Mouse (Mus musculus) intestine, postnatal 0 days (tissue): ENCODE results near the gene Icmt. TPM values are rescaled to one million over a fixed set of nuclear protein-coding genes. Genes with fewer than 3 reads are reported as not detected.

Experiments used
- ATAC-seq: fragments of 200-750 bp; cut with Nextera tagmentation; 2 replicates; pipeline ENCODE4 v1.8.0; 2017; ENCODE audit warnings: mild to moderate bottlenecking, moderate TSS enrichment, moderate library complexity
- H3K27ac ChIP-seq: fragments of 300-500 bp; sonication (generic); 2 replicates; pipeline ENCODE4 v1.5.1; 2014; ENCODE audit warnings: mild to moderate bottlenecking, low read depth, low read length, moderate library complexity
- H3K27me3 ChIP-seq: fragments of 300-500 bp; sonication (generic); replicated peaks from 2 replicates; pipeline ENCODE4 v1.6.1; 2014; ENCODE audit warnings: low read length, mixed read lengths; ENCODE audit not compliant: control insufficient read depth, insufficient read depth
- H3K36me3 ChIP-seq: fragments of 300-500 bp; sonication (generic); 2 replicates; pipeline ENCODE4 v1.6.1; 2014; ENCODE audit warnings: mild to moderate bottlenecking, moderate library complexity; ENCODE audit not compliant: control insufficient read depth, insufficient read depth
- H3K4me1 ChIP-seq: fragments of 300-500 bp; sonication (generic); replicated peaks from 2 replicates; pipeline ENCODE4 v1.6.1; 2014; ENCODE audit warnings: antibody characterized with exemption, low read length, mixed read lengths; ENCODE audit not compliant: control insufficient read depth, insufficient read depth
- H3K4me2 ChIP-seq: fragments of 300-500 bp; sonication (generic); replicated peaks from 2 replicates; pipeline ENCODE4 v1.6.1; 2014; ENCODE audit warnings: low read depth, mild to moderate bottlenecking, moderate library complexity
- H3K4me3 ChIP-seq: fragments of 300-500 bp; sonication (generic); 2 replicates; pipeline ENCODE4 v1.5.1; 2014; ENCODE audit warnings: low read depth, low read length
- H3K9ac ChIP-seq: fragments of 300-500 bp; sonication (generic); 2 replicates; pipeline ENCODE4 v1.6.1; 2014; ENCODE audit warnings: mild to moderate bottlenecking, low read depth, low read length
- H3K9me3 ChIP-seq: fragments of 300-500 bp; sonication (generic); 2 replicates; pipeline ENCODE4 v1.6.1; 2016; ENCODE audit warnings: mixed run types; ENCODE audit not compliant: control insufficient read depth
- CTCF ChIP-seq: sonication (generic); IDR thresholded peaks from 2 replicates; pipeline ENCODE4 v1.5.1; 2016; ENCODE audit warnings: low read depth, mild to moderate bottlenecking, control low read depth, antibody characterized with exemption, moderate library complexity
- WGBS: fragments of 180-500 bp; shearing (Covaris S2); extraction: QIAGEN DNeasy Blood & Tissue Kit; methylation state at CpG from one replicate; pipeline ENCODE4 v1.1.7; 2014; 5-methylcytosine and 5-hydroxymethylcytosine counted together
- polyA plus RNA-seq: library from polyadenylated mRNA; unstranded; fragments of >200 nt; fragmentation: Nextera tagmentation; extraction: Ambion mirVana; gene quantifications from 2 replicates; pipeline ENCODE4 v1.2.1, GENCODE M21; 2015

Gene Icmt
- polyA plus RNA-seq, 1 experiment from 2014 or later: 12.6 TPM

DNA sequence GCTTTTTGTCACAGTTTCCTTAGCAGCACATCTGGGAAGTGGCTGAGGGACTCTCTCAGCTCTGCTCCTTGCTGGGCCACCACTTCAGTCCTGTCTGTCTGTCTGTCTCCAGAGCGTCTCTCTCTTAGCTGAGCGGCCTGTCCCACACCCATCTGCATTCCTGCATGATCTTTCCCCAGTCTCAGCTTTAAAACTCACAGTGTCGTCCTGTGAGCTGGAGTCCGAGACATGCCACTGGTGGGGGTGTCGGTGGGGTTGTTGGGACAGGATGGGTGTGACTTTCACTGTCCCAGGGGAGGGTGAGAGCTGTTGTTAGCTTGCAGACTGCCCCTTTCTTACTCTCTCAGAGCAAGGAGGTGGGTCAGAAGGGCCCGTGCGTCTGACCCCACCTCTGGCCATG lies 58.6 kb downstream of the Icmt start:
- no peaks in the 10 kb centered on the region; the same call in 1 of the 2 replicates for H3K4me1 ChIP-seq
- ATAC-seq: no peak

More for the DNA sequence above, 58.6 kb downstream of the Icmt start:
- 0 out of 2 replicates have a peak, but pooled peaks cover 7% of the 10 kb centered on the region for H3K27me3 ChIP-seq
- no peaks in the 10 kb centered on the region for H3K9me3 ChIP-seq
- H3K4me2 ChIP-seq: no peak overlapping the region
- H3K9ac ChIP-seq: no peak overlapping the region
- no peaks in the 10 kb centered on the region for H3K36me3 ChIP-seq
- WGBS: 70% methylated on average over 7 of the region's 7 CpGs
- no peak overlapping the region for H3K27ac ChIP-seq
- TF ChIP-seq CTCF: no peak
- no peak overlapping the region for H3K4me3 ChIP-seq

Other genes starting within 250 kb of the Icmt start
- 14.0 and 19.6 TPM in 2 replicates for gene Plekhg5, start 224.7 kb upstream of the Icmt start, polyA plus RNA-seq
- 0.82 and 1.2 TPM in 2 replicates for gene Tnfrsf25, start 181.3 kb upstream of the Icmt start, polyA plus RNA-seq
- 260 and 264 TPM in 2 replicates for gene Espn, start 144.9 kb upstream of the Icmt start, polyA plus RNA-seq
- gene Hes2, start 138.4 kb upstream of the Icmt start, polyA plus RNA-seq: 8.6 and 11.2 TPM in 2 replicates
- 24.1 and 28.7 TPM in 2 replicates for gene Acot7, start 119.1 kb upstream of the Icmt start, polyA plus RNA-seq
- gene Gpr153, start 23.0 kb upstream of the Icmt start, polyA plus RNA-seq: 2.9 and 3.1 TPM in 2 replicates
- gene Hes3, start 5.6 kb upstream of the Icmt start, polyA plus RNA-seq: not detected in 2 replicates
- gene Rnf207, start 21.8 kb downstream of the Icmt start, polyA plus RNA-seq: 0.69 and 0.70 TPM in 2 replicates
- gene Rpl22, start 28.5 kb downstream of the Icmt start, polyA plus RNA-seq: 281 and 296 TPM in 2 replicates
- gene Chd5, start 41.4 kb downstream of the Icmt start, polyA plus RNA-seq: 1.4 and 1.5 TPM in 2 replicates
- 0.47 and 0.48 TPM in 2 replicates for gene Nphp4, start 179.5 kb downstream of the Icmt start, polyA plus RNA-seq
- gene Kcnab2, start 180.6 kb downstream of the Icmt start, polyA plus RNA-seq: 1.1 and 2.0 TPM in 2 replicates